Mouse (Mus musculus) neural tube, embryonic 12.5 days (tissue): ENCODE measurements around the gene Otoa. TPM values are rescaled to one million over a fixed set of nuclear protein-coding genes. Genes with fewer than 3 reads are reported as not detected.

Source experiments
- ATAC-seq: fragments of 200-750 bp; cut with Nextera tagmentation; 2 replicates; pipeline ENCODE4 v1.8.0; 2017; ENCODE audit warnings: low read depth, mild to moderate bottlenecking, moderate TSS enrichment, moderate library complexity; ENCODE audit not compliant: low FRiP score
- H3K27ac ChIP-seq: fragments of 300-500 bp; sonication (generic); 2 replicates; pipeline ENCODE4 v1.5.1; 2016
- H3K27me3 ChIP-seq: fragments of 300-500 bp; sonication (generic); replicated peaks from 2 replicates; pipeline ENCODE4 v1.6.1; 2016; ENCODE audit warnings: mild to moderate bottlenecking
- H3K36me3 ChIP-seq: fragments of 300-500 bp; sonication (generic); 2 replicates; pipeline ENCODE4 v1.6.1; 2016; ENCODE audit warnings: mild to moderate bottlenecking
- H3K4me1 ChIP-seq: fragments of 300-500 bp; sonication (generic); 2 replicates; pipeline ENCODE4 v1.6.1; 2016
- H3K4me2 ChIP-seq: fragments of 300-500 bp; sonication (generic); replicated peaks from 2 replicates; pipeline ENCODE4 v1.6.1; 2016; ENCODE audit warnings: mild to moderate bottlenecking
- H3K4me3 ChIP-seq: fragments of 300-500 bp; sonication (generic); 2 replicates; pipeline ENCODE4 v1.5.1; 2016
- H3K9ac ChIP-seq: fragments of 300-500 bp; sonication (generic); 2 replicates; pipeline ENCODE4 v1.6.1; 2016; ENCODE audit warnings: mild to moderate bottlenecking
- H3K9me3 ChIP-seq: fragments of 300-500 bp; sonication (generic); 2 replicates; pipeline ENCODE4 v1.6.1; 2016; ENCODE audit warnings: mild to moderate bottlenecking
- WGBS: fragments of 180-500 bp; shearing (Covaris S2); methylation state at CpG from one replicate; pipeline ENCODE4 v1.1.7; 2016; 5-methylcytosine and 5-hydroxymethylcytosine counted together
- polyA plus RNA-seq: library from polyadenylated mRNA; unstranded; fragments of >200 nt; fragmentation: Nextera tagmentation; extraction: Ambion mirVana; gene quantifications from 2 replicates; pipeline ENCODE4 v1.2.1, GENCODE M21; 2016

The Otoa gene
- polyA plus RNA-seq, 1 experiment from 2014 or later = 0.18 TPM

DNA sequence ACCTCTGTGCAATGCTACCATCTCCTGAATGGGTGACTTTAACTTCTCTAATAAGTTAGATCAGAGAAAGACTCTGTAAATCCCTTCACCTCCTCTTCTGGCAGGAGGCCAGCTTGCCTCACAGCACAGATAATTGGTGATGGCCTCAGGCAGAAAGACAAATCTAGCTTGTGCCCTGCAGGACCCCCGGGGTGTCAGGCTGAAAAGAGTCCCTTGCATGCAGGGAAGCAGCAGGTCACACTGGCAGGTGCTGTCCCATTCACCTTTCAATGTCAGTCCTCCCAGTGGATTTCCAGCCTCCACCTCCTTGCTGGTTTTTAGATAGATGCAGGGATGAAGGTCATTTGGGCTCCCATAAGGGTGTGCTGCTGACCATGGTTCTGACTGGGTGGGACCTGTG lies 84.2 kb downstream of the Otoa start:
- peaks cover 7% of the 10 kb centered on the region; the same call in 1 of the 2 replicates for H3K4me1 ChIP-seq
- H3K9ac ChIP-seq = no peak overlapping the region
- H3K27me3 ChIP-seq = no peaks in the 10 kb centered on the region
- whole genome bisulfite sequencing = 69% methylated on average over 1 of the region's 1 CpGs
- H3K4me3 ChIP-seq = no peak overlapping the region
- H3K9me3 ChIP-seq = no peaks in the 10 kb centered on the region
- H3K27ac ChIP-seq = no peak overlapping the region
- no peaks in the 10 kb centered on the region for H3K36me3 ChIP-seq
- no peak for ATAC-seq
- no peak overlapping the region for H3K4me2 ChIP-seq

DNA sequence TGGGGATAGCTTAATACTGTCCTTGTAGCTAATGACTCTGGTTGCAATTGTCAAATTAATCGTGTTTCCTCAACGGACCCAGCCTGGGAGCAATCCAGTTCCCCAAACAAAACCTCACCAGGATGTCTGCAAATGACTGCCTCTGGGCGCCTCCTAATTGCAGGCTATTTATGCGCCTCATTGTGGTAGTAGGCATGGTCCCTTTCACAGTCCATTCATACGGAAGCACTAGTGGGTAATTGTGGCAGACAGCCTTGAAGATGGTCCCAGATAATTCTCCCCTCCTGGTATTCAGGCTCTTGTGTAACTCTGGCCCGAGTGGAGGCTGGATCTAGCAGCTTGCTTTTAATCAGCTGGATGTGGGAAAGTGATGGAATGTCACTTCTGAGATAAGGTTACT lies 90.4 kb downstream of the Otoa start:
- no peak overlapping the region for H3K27ac ChIP-seq
- H3K27me3 ChIP-seq = no peaks in the 10 kb centered on the region
- no peak overlapping the region for H3K9ac ChIP-seq
- 0 out of 2 replicates have a peak, but pooled peaks have one; percentile 29 for ATAC-seq
- no peaks in the 10 kb centered on the region for H3K9me3 ChIP-seq
- H3K4me1 ChIP-seq = peaks cover 7% of the 10 kb centered on the region; the same call in 1 of the 2 replicates
- no peak overlapping the region for H3K4me2 ChIP-seq
- 2% methylated on average over 6 of the region's 6 CpGs for WGBS
- H3K4me3 ChIP-seq = no peak overlapping the region
- no peaks in the 10 kb centered on the region for H3K36me3 ChIP-seq

DNA sequence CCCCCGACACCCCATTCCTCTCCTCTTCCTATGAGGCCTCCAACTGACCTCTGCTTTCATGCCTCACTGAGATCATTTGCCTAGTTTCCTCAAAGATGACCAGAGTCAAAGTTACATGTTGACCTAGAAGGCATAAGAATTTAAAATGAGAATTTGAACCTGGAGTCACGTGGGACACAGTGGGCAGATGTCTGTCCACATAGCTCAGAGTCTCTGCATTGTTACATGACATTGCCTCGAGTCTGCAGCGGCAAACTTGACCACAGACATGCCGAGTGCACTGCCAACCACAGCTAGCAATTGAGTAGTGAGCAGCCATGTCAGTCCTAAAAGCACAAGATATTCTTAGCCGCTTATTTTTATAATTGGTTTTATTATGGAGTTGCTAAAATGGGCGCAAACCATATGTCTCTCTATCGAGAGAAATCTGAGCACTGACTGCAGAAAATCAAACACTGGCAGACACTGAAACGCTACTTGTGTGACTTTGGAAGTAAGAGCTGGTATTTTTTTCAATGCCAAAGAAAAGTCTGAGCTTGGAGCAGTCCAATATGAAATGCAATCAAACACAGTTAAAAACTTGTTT lies 105.8 kb downstream of the Otoa start:
- Histone ChIP-seq H3K9me3 (no peaks in the 10 kb centered on the region), H3K27ac (no peak overlapping the region), H3K4me1 (no peaks in the 10 kb centered on the region), H3K36me3 (no peaks in the 10 kb centered on the region), H3K4me3 (no peak overlapping the region), H3K27me3 (no peaks in the 10 kb centered on the region), H3K4me2 (no peak overlapping the region), H3K9ac (no peak overlapping the region)
- no peak for ATAC-seq
- 88% methylated on average over 9 of the region's 9 CpGs for WGBS

GRCm38 (mm10) chr7:121188976-121189375 lies 107.5 kb downstream of the Otoa start:
- no peak overlapping the region for H3K27ac ChIP-seq

GRCm38 (mm10) chr7:121198933-121199332 lies 117.5 kb downstream of the Otoa start:
- H3K9ac ChIP-seq = no peak overlapping the region

More at GRCm38 (mm10) chr7:121188976-121189375, 107.5 kb downstream of the Otoa start:
- Histone ChIP-seq H3K9me3 (no peaks in the 10 kb centered on the region), H3K4me3 (no peak overlapping the region), H3K4me1 (no peaks in the 10 kb centered on the region), H3K9ac (no peak overlapping the region), H3K4me2 (no peak overlapping the region), H3K27me3 (no peaks in the 10 kb centered on the region), H3K36me3 (no peaks in the 10 kb centered on the region)
- 90% methylated on average over 7 of the region's 7 CpGs for WGBS
- ATAC-seq = no peak

GRCm38 (mm10) chr7:121211804-121212203 lies 130.4 kb downstream of the Otoa start:
- H3K4me1 ChIP-seq = no peaks in the 10 kb centered on the region
- ATAC-seq = no peak
- no peak overlapping the region for H3K9ac ChIP-seq
- H3K4me3 ChIP-seq = no peak overlapping the region
- no peaks in the 10 kb centered on the region for H3K36me3 ChIP-seq
- H3K27me3 ChIP-seq = no peaks in the 10 kb centered on the region
- H3K27ac ChIP-seq = no peak overlapping the region
- WGBS = 90% methylated on average over 4 of the region's 4 CpGs
- no peak overlapping the region for H3K4me2 ChIP-seq
- H3K9me3 ChIP-seq = no peaks in the 10 kb centered on the region

More at GRCm38 (mm10) chr7:121198933-121199332, 117.5 kb downstream of the Otoa start:
- Histone ChIP-seq H3K4me3 (no peak overlapping the region), H3K27me3 (no peaks in the 10 kb centered on the region), H3K4me1 (no peaks in the 10 kb centered on the region), H3K36me3 (no peaks in the 10 kb centered on the region), H3K27ac (no peak overlapping the region), H3K9me3 (no peaks in the 10 kb centered on the region), H3K4me2 (no peak overlapping the region)
- ATAC-seq = no peak
- 86% methylated on average over 8 of the region's 8 CpGs for WGBS

Other genes starting within 250 kb of the Otoa start
- gene Eef2k, start 238.8 kb upstream of the Otoa start, polyA plus RNA-seq = 21.1 and 22.2 TPM in 2 replicates
- 26.6 and 28.0 TPM in 2 replicates for gene Polr3e, start 163.9 kb upstream of the Otoa start, polyA plus RNA-seq
- gene Cdr2, start 99.3 kb upstream of the Otoa start, polyA plus RNA-seq = 17.0 and 18.8 TPM in 2 replicates
- 0.20 TPM in 1 of 2 replicates, not detected in the other for gene Mfsd13b, start 99.1 kb upstream of the Otoa start, polyA plus RNA-seq
- gene Mettl9, start 47.2 kb upstream of the Otoa start, polyA plus RNA-seq = 219 and 227 TPM in 2 replicates
- gene Igsf6, start 7.1 kb upstream of the Otoa start, polyA plus RNA-seq = 0.79 and 1.2 TPM in 2 replicates